Mouse (Mus musculus): ENCODE data around the gene Sf3b2.

GRCm38 (mm10) chr19:5269392-5269791 lies 25.9 kb downstream of the Sf3b2 start:
- no peak for TF ChIP-seq POLR2A (IDR thresholded peaks at IDR 0.05; ENCODE audit: borderline replicate concordance, insufficient read depth, low read length)
- no peak for TF ChIP-seq CTCF (IDR thresholded peaks at IDR 0.05; ENCODE audit: borderline replicate concordance, insufficient read depth, low read depth, low read length)

Measured in cerebellum, adult 2 months (tissue).